Mouse (Mus musculus) hindbrain, postnatal 0 days (tissue): ENCODE results near the gene Bbs1. TPM values are rescaled to one million over a fixed set of nuclear protein-coding genes. Genes with fewer than 3 reads are reported as not detected.
A peak's percentile ranks its signal among the peaks of the same experiment; 100 is the strongest.

ENCODE experiments used
- ATAC-seq: fragments of 200-750 bp; cut with Nextera tagmentation; 2 replicates; pipeline ENCODE4 v1.8.0; 2017; ENCODE audit warnings: mild to moderate bottlenecking, moderate TSS enrichment, moderate library complexity
- DNase-seq: peaks from one replicate; pipeline ENCODE4 v3.0.0-alpha.2; 2015; ENCODE audit warnings: low spot score
- H3K27ac ChIP-seq: fragments of 300-500 bp; sonication (generic); 2 replicates; pipeline ENCODE4 v1.5.1; 2014; ENCODE audit warnings: mild to moderate bottlenecking
- H3K27me3 ChIP-seq: fragments of 300-500 bp; sonication (generic); 2 replicates; pipeline ENCODE4 v1.6.1; 2014; ENCODE audit warnings: low read length, mixed read lengths; ENCODE audit not compliant: insufficient read depth
- H3K36me3 ChIP-seq: fragments of 300-500 bp; sonication (generic); 2 replicates; pipeline ENCODE4 v1.6.1; 2014; ENCODE audit warnings: low read length, mixed read lengths; ENCODE audit not compliant: insufficient read depth
- H3K4me1 ChIP-seq: fragments of 300-500 bp; sonication (generic); 2 replicates; pipeline ENCODE4 v1.6.1; 2014; ENCODE audit warnings: antibody characterized with exemption, low read length, mixed read lengths; ENCODE audit not compliant: insufficient read depth
- H3K4me2 ChIP-seq: fragments of 300-500 bp; sonication (generic); 2 replicates; pipeline ENCODE4 v1.6.1; 2014; ENCODE audit warnings: low read depth, mild to moderate bottlenecking, low read length, moderate library complexity, mixed read lengths
- H3K4me3 ChIP-seq: fragments of 300-500 bp; sonication (generic); 2 replicates; pipeline ENCODE4 v1.5.1; 2014; ENCODE audit warnings: low read length
- H3K9ac ChIP-seq: fragments of 300-500 bp; sonication (generic); replicated peaks from 2 replicates; pipeline ENCODE4 v1.6.1; 2014; ENCODE audit warnings: mild to moderate bottlenecking, low read length, moderate library complexity, mixed read lengths
- H3K9me3 ChIP-seq: fragments of 300-500 bp; sonication (generic); 2 replicates; pipeline ENCODE4 v1.6.1; 2016; ENCODE audit warnings: low read length, mixed read lengths
- CTCF ChIP-seq: IDR thresholded peaks from 2 replicates; pipeline ENCODE4 v1.5.1; 2016; ENCODE audit warnings: antibody characterized with exemption, control low read depth, low read depth
- WGBS: fragments of 180-500 bp; shearing (Covaris S2); extraction: QIAGEN DNeasy Blood & Tissue Kit; methylation state at CpG from one replicate; pipeline ENCODE4 v1.1.7; 2014; 5-methylcytosine and 5-hydroxymethylcytosine counted together
- polyA plus RNA-seq: library from polyadenylated mRNA; unstranded; fragments of >200 nt; fragmentation: Nextera tagmentation; extraction: Ambion mirVana; gene quantifications from 2 replicates; pipeline ENCODE4 v1.2.1, GENCODE M21; 2015
- total RNA-seq: library from RNA; depleted of rRNA; stranded (reverse); fragments of >200 nt; gene quantifications from 2 replicates; pipeline ENCODE4 v1.2.3, GENCODE M21; 2014

The Bbs1 gene
- total and polyA plus RNA-seq, 2 experiments from 2014 or later, result 7.3 to 37.6 TPM

- H3K4me3 ChIP-seq, result no peak overlapping the region
- H3K9me3 ChIP-seq, result no peaks in the 10 kb centered on the region
- DNase-seq (no peak), ATAC-seq (no peak)
- no peak overlapping the region for H3K27ac ChIP-seq
- no peak overlapping the region for H3K4me2 ChIP-seq
- peaks cover 66% of the 10 kb centered on the region for H3K36me3 ChIP-seq
- no peak overlapping the region for H3K9ac ChIP-seq
- 81% methylated on average over 15 of the region's 15 CpGs for WGBS
- TF ChIP-seq CTCF, result no peak
- no peaks in the 10 kb centered on the region for H3K4me1 ChIP-seq
- H3K27me3 ChIP-seq, result no peaks in the 10 kb centered on the region
These were observed 9.6 kb upstream of the Bbs1 start for GRCm38 (mm10) chr19:4915924-4916603.

GRCm38 (mm10) chr19:4909376-4909775 lies 2.9 kb upstream of the Bbs1 start:
- no peak overlapping the region for H3K27ac ChIP-seq
- H3K9ac ChIP-seq, result no peak overlapping the region
- H3K27me3 ChIP-seq, result no peaks in the 10 kb centered on the region
- H3K9me3 ChIP-seq, result no peaks in the 10 kb centered on the region
- peaks cover 41% of the 10 kb centered on the region for H3K36me3 ChIP-seq
- TF ChIP-seq CTCF, result no peak
- ATAC-seq (no peak), DNase-seq (no peak)
- H3K4me1 ChIP-seq, result no peaks in the 10 kb centered on the region
- H3K4me2 ChIP-seq, result no peak overlapping the region
- H3K4me3 ChIP-seq, result no peak overlapping the region
- 92% methylated on average over 7 of the region's 7 CpGs for WGBS

GRCm38 (mm10) chr19:4908107-4908506 lies 1.7 kb upstream of the Bbs1 start:
- H3K36me3 ChIP-seq, result peaks cover 35% of the 10 kb centered on the region

DNA sequence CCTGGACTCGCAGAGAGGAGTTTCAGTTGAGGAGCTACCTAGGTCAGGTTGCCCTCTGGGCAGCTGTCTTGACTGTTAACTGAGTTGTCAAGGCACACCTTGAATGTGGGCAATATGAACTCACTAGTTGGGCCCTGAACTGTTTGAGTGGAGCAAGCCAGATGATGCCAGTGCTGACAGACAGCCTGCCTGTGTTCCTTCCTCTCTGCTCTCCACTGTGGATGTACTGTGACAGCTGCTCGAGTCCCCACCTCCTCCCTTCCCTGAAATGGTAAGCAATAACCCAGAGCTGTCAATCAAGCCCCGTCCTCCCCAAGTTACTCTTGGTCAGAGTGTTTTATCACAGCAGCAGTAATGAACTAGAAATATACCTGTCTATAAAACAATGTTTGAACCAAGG lies 6.5 kb downstream of the Bbs1 start:
- TF ChIP-seq CTCF, result no peak
- Histone ChIP-seq H3K9ac (no peak overlapping the region), H3K4me3 (no peak overlapping the region), H3K36me3 (peaks cover 28% of the 10 kb centered on the region; the same call in 1 of the 2 replicates), H3K27ac (no peak overlapping the region), H3K27me3 (no peaks in the 10 kb centered on the region), H3K4me2 (no peak overlapping the region), H3K4me1 (no peaks in the 10 kb centered on the region), H3K9me3 (no peaks in the 10 kb centered on the region)
- 76% methylated on average over 3 of the region's 3 CpGs for WGBS
- DNase-seq (no peak), ATAC-seq (no peak)

More at GRCm38 (mm10) chr19:4908107-4908506, 1.7 kb upstream of the Bbs1 start:
- H3K9me3 ChIP-seq, result no peaks in the 10 kb centered on the region
- no peak overlapping the region for H3K4me2 ChIP-seq
- ATAC-seq, result no peak
- no peaks in the 10 kb centered on the region for H3K4me1 ChIP-seq
- H3K27me3 ChIP-seq, result no peaks in the 10 kb centered on the region
- H3K9ac ChIP-seq, result no peak overlapping the region
- H3K27ac ChIP-seq, result no peak overlapping the region
- 75% methylated on average over 4 of the region's 4 CpGs for WGBS
- peak; percentile 77 for TF ChIP-seq CTCF
- peak; percentile 53 for DNase-seq
- no peak overlapping the region for H3K4me3 ChIP-seq

- DNase-seq (no peak), ATAC-seq (no peak)
- 88% methylated on average over 9 of the region's 9 CpGs for WGBS
- Histone ChIP-seq H3K4me2 (no peak overlapping the region), H3K27me3 (no peaks in the 10 kb centered on the region), H3K4me1 (no peaks in the 10 kb centered on the region), H3K27ac (no peak overlapping the region), H3K9ac (no peak overlapping the region), H3K36me3 (peaks cover 38% of the 10 kb centered on the region; the same call in 1 of the 2 replicates), H3K9me3 (no peaks in the 10 kb centered on the region), H3K4me3 (no peak overlapping the region)
- TF ChIP-seq CTCF, result no peak
These were observed 7.5 kb downstream of the Bbs1 start for GRCm38 (mm10) chr19:4898972-4899371.

DNA sequence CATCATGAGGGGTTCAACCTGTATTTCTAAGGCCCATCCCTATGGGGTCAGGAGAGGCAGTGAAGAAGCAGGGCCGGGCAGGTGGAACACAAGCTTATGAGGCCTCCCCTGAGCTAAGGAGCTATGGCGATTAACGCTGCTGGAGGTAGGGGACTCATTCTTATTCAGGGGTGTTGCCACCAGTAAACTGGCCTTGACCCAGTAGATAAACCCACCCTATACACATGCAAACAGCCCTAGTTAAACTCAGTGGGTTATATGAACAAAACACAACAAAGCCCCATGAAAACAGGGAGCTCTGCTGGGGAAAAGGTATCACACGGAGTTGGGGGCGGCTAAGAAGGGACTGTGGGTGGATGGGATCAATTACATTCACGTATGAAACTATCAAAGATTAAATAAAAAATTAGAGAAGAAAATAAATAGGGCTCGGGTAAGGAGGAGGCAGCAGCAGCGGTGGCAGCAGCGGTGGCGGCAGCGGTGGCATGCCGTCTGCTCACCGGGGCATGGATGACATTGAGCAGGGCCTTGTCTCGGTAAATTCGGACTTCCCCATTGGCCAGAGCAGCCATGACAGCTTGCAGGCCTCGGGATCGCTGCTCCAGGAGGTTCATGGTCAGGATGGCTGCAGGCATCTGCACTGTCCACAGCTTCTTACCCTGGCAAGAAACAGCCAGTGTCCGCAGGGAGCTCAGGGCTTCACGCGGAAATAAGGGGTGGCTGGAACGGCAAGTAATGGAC lies 9.5 kb downstream of the Bbs1 start:
- Histone ChIP-seq H3K4me1 (no peaks in the 10 kb centered on the region), H3K36me3 (peaks cover 32% of the 10 kb centered on the region; the same call in 1 of the 2 replicates), H3K9ac (no peak overlapping the region), H3K4me2 (no peak overlapping the region), H3K9me3 (no peaks in the 10 kb centered on the region), H3K27me3 (no peaks in the 10 kb centered on the region), H3K27ac (no peak overlapping the region), H3K4me3 (no peak overlapping the region)
- no peak for ATAC-seq
- 55% methylated on average over 21 of the region's 21 CpGs for WGBS
- TF ChIP-seq CTCF, result no peak
- no peak for DNase-seq

- Histone ChIP-seq H3K4me3 (no peak overlapping the region), H3K9me3 (no peaks in the 10 kb centered on the region), H3K36me3 (peaks cover 20% of the 10 kb centered on the region; the same call in 1 of the 2 replicates), H3K4me1 (no peaks in the 10 kb centered on the region), H3K27ac (no peak overlapping the region), H3K4me2 (no peak overlapping the region), H3K9ac (no peak overlapping the region), H3K27me3 (no peaks in the 10 kb centered on the region)
- TF ChIP-seq CTCF, result no peak
- DNase-seq (no peak), ATAC-seq (no peak)
- WGBS, result 97% methylated on average over 3 of the region's 3 CpGs
These were observed 14.6 kb downstream of the Bbs1 start for GRCm38 (mm10) chr19:4891798-4892197.
